9 mouse cellular contexts compared by ENCODE assay signal in the genomic region with DNA sequence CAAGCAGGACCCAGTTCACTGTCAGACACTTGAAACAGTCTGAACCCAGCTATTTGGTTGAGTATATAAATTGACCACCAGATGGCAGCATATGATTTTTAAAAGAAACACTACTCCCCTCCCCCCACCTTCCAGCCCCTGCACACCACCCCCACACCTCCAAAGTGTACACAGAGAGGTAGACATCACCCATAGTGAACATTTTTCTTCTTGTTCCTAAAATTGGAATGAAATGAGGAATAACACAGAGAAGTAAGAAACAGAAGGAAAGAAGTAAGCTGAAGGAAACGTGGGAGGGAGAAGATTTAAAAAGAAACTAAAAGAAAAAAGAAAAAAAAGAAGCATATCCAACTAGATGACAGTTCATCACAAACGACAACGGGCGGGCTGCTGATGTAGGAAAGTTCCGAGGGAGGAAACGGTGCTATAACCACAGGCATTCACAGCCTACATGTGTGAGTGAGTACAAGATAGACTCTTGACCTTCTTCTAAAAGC.
DNase-seq lines count a peak whose midpoint lies in the region; ATAC-seq and TF ChIP-seq lines count a peak whose summit lies in the region.
"Had no signal": no experiment of that assay in that cellular context is flagged by ENCODE, and none has a peak within 500 bp of the region (broad histone marks: within the 10 kb centered on the region; RNA-seq: fewer than 3 reads in every experiment).

No protein-coding gene starts in this region.

- no peak for TF ChIP-seq POLR2A in limb, embryonic 14.5 days (IDR thresholded peaks at IDR 0.05; ENCODE audit: borderline replicate concordance, extremely low read depth, insufficient read depth, insufficient read length)
- TF ChIP-seq POLR2A in cortical plate, adult 2 months (IDR thresholded peaks at IDR 0.05; ENCODE audit: extremely low read depth, insufficient read depth, low read length) = no peak

- no peak overlapping the region for H3K9ac ChIP-seq in limb, embryonic 14.5 days (ENCODE audit: low read depth, low read length, severe bottlenecking)
- H3K9ac ChIP-seq: stomach, embryonic 15.5 days had no signal

- no peak overlapping the region for H3K4me2 ChIP-seq in limb, embryonic 14.5 days (replicated peaks; ENCODE audit: low read depth, low read length, severe bottlenecking)
- H3K4me2 ChIP-seq: stomach, embryonic 15.5 days had no signal

- no peaks in the 10 kb centered on the region for H3K36me3 ChIP-seq in limb, embryonic 14.5 days (ENCODE audit: control insufficient read depth, insufficient read depth, low read length)
- no peaks in the 10 kb centered on the region for H3K36me3 ChIP-seq in limb, embryonic 10.5 days
- H3K36me3 ChIP-seq: stomach, embryonic 15.5 days had no signal

- no peak; the same call in 1 of the 2 replicates for ATAC-seq in limb, embryonic 14.5 days (ENCODE audit: low FRiP score, low read depth)

- H3K4me1 ChIP-seq in limb, embryonic 14.5 days (ENCODE audit: control insufficient read depth, insufficient read depth, low read length) = no peaks in the 10 kb centered on the region
- no peaks in the 10 kb centered on the region for H3K4me1 ChIP-seq in limb, embryonic 10.5 days
- peaks cover 3% of the 10 kb centered on the region; the same call in 1 of the 2 replicates for H3K4me1 ChIP-seq in cortical plate, adult 2 months (ENCODE audit: control insufficient read depth, insufficient read depth, low read length)
- H3K4me1 ChIP-seq: stomach, embryonic 15.5 days had no signal

- DNase-seq in cerebellum, adult 9-10 months = peak; percentile 13
- no peak for DNase-seq in cerebellum, adult 11 months
- DNase-seq in limb, embryonic 14.5 days (ENCODE audit: low spot score) = peak; percentile 55
- DNase-seq in limb, embryonic 10.5 days (ENCODE audit: low spot score) = no peak
- DNase-seq in kidney, postnatal 36 days = peak; percentile 37 to 42
- DNase-seq in retina, postnatal 1 day = peak; percentile 56
- no peak for DNase-seq in right cerebral cortex, postnatal 10 days (ENCODE audit: low spot score in 2 of 2)

- no peak overlapping the region for H3K27ac ChIP-seq in limb, embryonic 14.5 days (replicated peaks; ENCODE audit: low read depth, low read length)
- no peak overlapping the region for H3K27ac ChIP-seq in limb, embryonic 10.5 days
- no peak overlapping the region for H3K27ac ChIP-seq in cortical plate, adult 2 months (ENCODE audit: insufficient read depth, low read length)
- H3K27ac ChIP-seq: stomach, embryonic 15.5 days had no signal

- no peak overlapping the region for H3K4me3 ChIP-seq in limb, embryonic 14.5 days (replicated peaks; ENCODE audit: low read length)
- H3K4me3 ChIP-seq in limb, embryonic 10.5 days = no peak overlapping the region
- H3K4me3 ChIP-seq in cortical plate, adult 2 months (ENCODE audit: insufficient read depth, low read length) = no peak overlapping the region
- H3K4me3 ChIP-seq: stomach, embryonic 15.5 days had no signal

- WGBS in limb, embryonic 14.5 days = 68% methylated on average over 6 of the region's 6 CpGs
- 81% methylated on average over 6 of the region's 6 CpGs for WGBS in limb, embryonic 10.5 days

- H3K9me3 ChIP-seq in limb, embryonic 14.5 days (ENCODE audit: control insufficient read depth, low read length) = no peaks in the 10 kb centered on the region
- H3K9me3 ChIP-seq in limb, embryonic 10.5 days (replicated peaks) = no peaks in the 10 kb centered on the region
- H3K9me3 ChIP-seq: stomach, embryonic 15.5 days had no signal

- H3K27me3 ChIP-seq in limb, embryonic 14.5 days (ENCODE audit: control insufficient read depth, insufficient read depth, low read length) = no peaks in the 10 kb centered on the region
- H3K27me3 ChIP-seq in limb, embryonic 10.5 days (ENCODE audit: low read depth, poor library complexity, severe bottlenecking) = no peaks in the 10 kb centered on the region
- H3K27me3 ChIP-seq: stomach, embryonic 15.5 days had no signal

- peak; percentile 26; the same call in 1 of the 2 replicates for TF ChIP-seq CTCF in cortical plate, adult 2 months (IDR thresholded peaks at IDR 0.05; ENCODE audit: extremely low read depth, insufficient read depth, low read length)

Comparison
In these comparisons a context has a peak if more than half of its experiments do, and no peak if none do; other contexts are left out.
1. DNase-seq: peak in cerebellum, adult 9-10 months (single experiment), limb, embryonic 14.5 days (single experiment), kidney, postnatal 36 days (2 of 2) and retina, postnatal 1 day (single experiment); none in cerebellum, adult 11 months (single experiment), limb, embryonic 10.5 days (single experiment) and right cerebral cortex, postnatal 10 days (0 of 2).